Mouse (Mus musculus) ES-E14 (cell line): ENCODE measurements around the gene Alox5. TPM values are rescaled to one million over a fixed set of nuclear protein-coding genes. Genes with fewer than 3 reads are reported as not detected.

Source experiments
- DNase-seq: peaks from one replicate; pipeline ENCODE4 v3.0.0-alpha.2; 2013; ENCODE audit warnings: low read depth, low spot score
- H3K27ac ChIP-seq: 2 replicates; pipeline ENCODE4 v1.5.1; 2012; ENCODE audit warnings: low read depth, mild to moderate bottlenecking, low read length, moderate library complexity, mixed read lengths; ENCODE audit not compliant: poor library complexity, insufficient read depth, severe bottlenecking
- H3K36me3 ChIP-seq: 2 replicates; pipeline ENCODE4 v1.6.1; 2012; ENCODE audit warnings: mild to moderate bottlenecking, low read length, moderate library complexity, mixed read lengths; ENCODE audit not compliant: control insufficient read depth, poor library complexity, insufficient read depth, severe bottlenecking
- H3K4me1 ChIP-seq, 2 experiments: fragments of 150-350 bp in 1 of 2; sonication (generic) in 1 of 2; 2 replicates each; pipeline ENCODE4 v1.6.1; 2012; ENCODE audit warnings: low read length in 2 of 2, mild to moderate bottlenecking in 1 of 2, mixed read lengths in 1 of 2; ENCODE audit not compliant: control insufficient read depth in 2 of 2, insufficient read depth in 2 of 2, poor library complexity in 1 of 2
- H3K4me3 ChIP-seq, 2 experiments: fragments of 150-350 bp in 1 of 2; sonication (generic) in 1 of 2; 2 replicates each; pipeline ENCODE4 v1.5.1; 2012; ENCODE audit warnings: low read length in 2 of 2, low read depth in 1 of 2, mild to moderate bottlenecking in 1 of 2, mixed read lengths in 1 of 2; ENCODE audit not compliant: insufficient read depth in 1 of 2, poor library complexity in 1 of 2, severe bottlenecking in 1 of 2
- H3K9ac ChIP-seq: 2 replicates; pipeline ENCODE4 v1.6.1; 2012; ENCODE audit warnings: low read depth, mild to moderate bottlenecking, low read length, mixed read lengths; ENCODE audit not compliant: poor library complexity, insufficient read depth, severe bottlenecking
- H3K9me3 ChIP-seq: fragments of 150-350 bp; sonication (generic); 2 replicates; pipeline ENCODE4 v1.6.1; 2012; ENCODE audit warnings: low read depth, mild to moderate bottlenecking, low read length; ENCODE audit not compliant: control insufficient read depth, insufficient read depth
- CHD2 ChIP-seq: IDR thresholded peaks from 2 replicates; pipeline ENCODE4 v1.6.1; 2014; ENCODE audit warnings: mild to moderate bottlenecking, low read depth, low read length, inconsistent platforms
- HCFC1 ChIP-seq: IDR thresholded peaks from 2 replicates; pipeline ENCODE4 v1.6.1; 2012; ENCODE audit warnings: low read length, inconsistent platforms, borderline replicate concordance; ENCODE audit not compliant: insufficient read depth
- MAFK ChIP-seq: IDR thresholded peaks from 2 replicates; pipeline ENCODE4 v1.6.1; 2014; ENCODE audit warnings: mild to moderate bottlenecking, low read depth, low read length, inconsistent platforms; ENCODE audit not compliant: insufficient read depth
- ZC3H11A ChIP-seq: IDR thresholded peaks from 2 replicates; pipeline ENCODE4 v1.6.1; 2012; ENCODE audit warnings: low read depth, mild to moderate bottlenecking, inconsistent platforms, low read length, borderline replicate concordance
- ZNF384 ChIP-seq: IDR thresholded peaks from 2 replicates; pipeline ENCODE4 v1.6.1; 2012; ENCODE audit warnings: low read depth, low read length, inconsistent platforms
- in situ Hi-C, 2 experiments: fragments of 600-800 bp; cut with MboI; formaldehyde crosslinking; loops; one replicate each; pipeline ENCODE4 v1.15.1; 2025; ENCODE audit warnings: low sequenced_read_pairs in 2 of 2, inconsistent platforms in 1 of 2; ENCODE audit not compliant: unreplicated experiment in 2 of 2
- total RNA-seq: library from RNA; depleted of rRNA; stranded (reverse); fragments of 300-350 nt; gene quantifications from 2 replicates; pipeline ENCODE4 v1.2.3, GENCODE M21; 2012

The Alox5 gene
- total RNA-seq, 1 experiment = 3.3 TPM

- H3K9me3 ChIP-seq = no peaks in the 10 kb centered on the region
- no peak overlapping the region for H3K27ac ChIP-seq
- no peaks in the 10 kb centered on the region for H3K4me1 ChIP-seq
- no peak overlapping the region for H3K4me3 ChIP-seq
- H3K36me3 ChIP-seq = peaks cover 9% of the 10 kb centered on the region; the same call in 1 of the 2 replicates
- H3K9ac ChIP-seq = no peak overlapping the region
- TF ChIP-seq ZC3H11A (no peak), MAFK (no peak), CHD2 (no peak), HCFC1 (no peak), ZNF384 (no peak)
- no peak for DNase-seq
- in situ Hi-C loops = no loop called here
Measured at GRCm38 (mm10) chr6:116405715-116406114, 55.3 kb downstream of the Alox5 start.

DNA sequence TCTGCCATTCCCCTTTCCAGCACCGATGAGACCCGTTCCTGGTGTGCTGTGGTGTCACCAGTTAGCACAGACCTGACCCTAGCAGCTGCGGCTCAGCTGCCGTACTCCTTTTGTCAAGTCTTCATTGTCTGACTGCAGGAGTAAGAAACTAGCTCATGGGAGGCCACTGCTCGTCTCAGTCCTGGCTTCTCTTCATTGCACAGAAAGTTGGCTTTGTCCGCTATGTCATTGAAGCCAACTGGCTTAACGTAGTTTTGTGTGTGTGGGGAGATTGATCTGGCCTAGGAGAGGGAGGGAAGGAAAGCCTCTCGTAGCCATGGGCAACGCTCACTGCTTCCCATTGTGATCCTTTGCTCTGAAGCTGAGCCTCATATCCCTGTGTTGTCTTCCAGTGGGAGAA, 55.7 kb downstream of the Alox5 start:
- no peak overlapping the region for H3K27ac ChIP-seq
- in situ Hi-C loops = no loop called here

DNA sequence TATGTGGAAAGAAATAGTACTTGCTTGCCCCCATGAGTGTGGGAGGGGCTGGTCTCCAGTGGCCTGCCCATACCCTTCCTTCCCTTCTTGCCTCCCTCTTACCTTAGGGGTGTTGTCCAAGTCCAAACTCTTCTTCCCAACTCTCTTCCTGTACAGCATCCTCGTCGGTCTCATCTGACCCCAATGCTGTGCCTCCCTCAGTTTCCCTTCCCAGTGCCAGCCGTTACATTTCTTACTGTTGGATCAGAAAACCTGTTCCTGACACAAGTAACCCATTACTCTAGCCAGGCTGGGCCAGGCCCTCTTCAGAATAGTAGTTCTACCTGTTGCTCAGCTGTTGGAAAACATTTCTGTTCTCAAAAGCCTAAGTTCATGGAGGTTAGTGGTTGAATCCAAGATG, 58.6 kb downstream of the Alox5 start:
- in situ Hi-C loops = no loop called here
- Histone ChIP-seq H3K9ac (no peak overlapping the region), H3K27ac (no peak overlapping the region), H3K4me1 (no peaks in the 10 kb centered on the region), H3K36me3 (peaks cover 4% of the 10 kb centered on the region; the same call in 1 of the 2 replicates), H3K4me3 (no peak overlapping the region), H3K9me3 (no peaks in the 10 kb centered on the region)
- no peak for DNase-seq
- no peak for TF ChIP-seq HCFC1
- TF ChIP-seq ZC3H11A = no peak
- TF ChIP-seq CHD2 = no peak
- no peak for TF ChIP-seq MAFK
- no peak for TF ChIP-seq ZNF384

More for the DNA sequence above, 55.7 kb downstream of the Alox5 start:
- Histone ChIP-seq H3K9me3 (no peaks in the 10 kb centered on the region), H3K4me1 (no peaks in the 10 kb centered on the region), H3K4me3 (no peak overlapping the region), H3K36me3 (peaks cover 6% of the 10 kb centered on the region; the same call in 1 of the 2 replicates), H3K9ac (no peak overlapping the region)
- TF ChIP-seq HCFC1 (no peak), MAFK (no peak), CHD2 (no peak), ZNF384 (no peak), ZC3H11A (no peak)
- DNase-seq = no peak

DNA sequence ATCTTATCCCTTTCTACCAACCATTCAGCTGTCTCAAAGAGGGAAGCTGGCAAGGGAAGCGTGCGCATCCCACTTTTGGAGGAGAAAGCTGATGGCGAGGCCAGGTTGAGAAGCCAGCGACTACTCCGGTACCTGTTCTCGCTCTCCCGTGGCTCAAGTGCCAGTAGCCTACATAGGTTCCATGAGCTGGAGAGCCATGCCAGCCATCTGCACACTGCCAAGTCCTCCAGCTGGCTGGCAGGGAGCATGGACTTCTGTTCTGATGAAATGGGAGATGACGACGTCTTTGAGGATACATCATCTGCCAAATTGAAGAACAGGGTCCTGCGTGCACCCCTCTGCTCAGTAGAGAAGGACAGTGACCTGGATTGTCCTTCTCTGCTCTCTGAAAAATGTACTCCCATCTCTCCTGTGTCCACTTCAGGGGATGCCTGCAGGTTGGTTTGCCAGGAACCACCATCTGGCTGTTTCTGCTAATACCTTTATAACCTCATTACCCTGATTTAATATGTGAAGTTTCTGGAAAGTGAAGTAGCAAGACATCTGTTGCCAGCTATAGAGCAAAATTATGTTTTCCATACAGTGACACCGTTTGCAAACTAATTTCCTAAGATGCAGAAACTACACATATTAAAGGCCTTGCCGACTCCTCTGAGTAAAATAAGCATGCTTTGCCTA, 59.1 kb downstream of the Alox5 start:
- Histone ChIP-seq H3K4me3 (no peak overlapping the region), H3K9ac (no peak overlapping the region), H3K27ac (no peak overlapping the region), H3K9me3 (no peaks in the 10 kb centered on the region), H3K4me1 (no peaks in the 10 kb centered on the region; a peak in 1 of 4 replicates), H3K36me3 (peaks cover 4% of the 10 kb centered on the region; the same call in 1 of the 2 replicates)
- TF ChIP-seq CHD2 (no peak), MAFK (no peak), HCFC1 (no peak)
- in situ Hi-C loops = no loop called here
- DNase-seq = no peak
